Mouse (Mus musculus): ENCODE results near the gene Cox19.
A peak's percentile ranks its signal among the peaks of the same experiment; 100 is the strongest.
"Not testable (repeated sequence)": the region's sequence is repeated elsewhere in the genome, so short reads cannot be mapped to it uniquely, and the experiment has no call there.

The Cox19 gene

DNA sequence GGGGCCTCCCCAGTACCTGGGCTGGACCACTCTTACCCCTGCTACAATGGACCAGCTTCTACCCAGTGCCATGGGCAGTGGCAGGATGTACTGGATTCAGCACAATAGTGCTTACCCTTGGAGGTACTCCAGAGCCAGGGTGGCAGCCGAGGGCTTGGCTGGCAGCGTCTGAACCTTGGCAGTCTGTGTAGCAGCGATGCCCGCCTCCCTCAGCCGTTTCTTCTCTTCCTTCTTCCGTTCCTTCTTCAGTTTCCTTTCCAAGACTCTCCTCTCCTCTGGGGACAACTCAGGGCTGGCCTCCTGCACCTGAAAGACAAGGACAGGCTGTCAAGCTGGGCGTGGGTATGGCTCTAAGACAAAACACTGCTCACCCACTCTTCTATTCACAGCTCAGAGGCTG lies 12.6 kb upstream of the Cox19 start:
- DNase-seq (ENCODE audit: low spot score), result no peak

DNA sequence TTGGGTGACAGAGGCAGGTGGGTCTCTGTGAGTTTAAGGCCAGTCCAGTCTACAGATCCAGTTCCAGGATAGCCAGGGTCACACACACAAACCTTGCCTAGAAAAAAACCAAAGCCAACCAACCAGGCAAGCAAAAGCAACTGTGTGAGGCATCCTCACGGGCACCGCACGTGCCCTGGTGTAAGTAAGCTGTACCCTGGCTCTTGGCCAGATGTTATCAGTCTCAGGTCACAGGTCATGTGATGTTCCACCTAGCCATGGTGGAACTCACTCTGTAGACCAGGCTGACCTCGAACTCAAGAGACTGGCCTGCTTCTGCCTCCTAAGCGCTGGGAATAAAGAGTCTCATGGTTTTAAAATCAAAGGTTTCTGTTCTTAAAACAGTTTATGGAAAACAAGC lies 8.0 kb upstream of the Cox19 start:
- DNase-seq (ENCODE audit: low spot score), result no peak

DNA sequence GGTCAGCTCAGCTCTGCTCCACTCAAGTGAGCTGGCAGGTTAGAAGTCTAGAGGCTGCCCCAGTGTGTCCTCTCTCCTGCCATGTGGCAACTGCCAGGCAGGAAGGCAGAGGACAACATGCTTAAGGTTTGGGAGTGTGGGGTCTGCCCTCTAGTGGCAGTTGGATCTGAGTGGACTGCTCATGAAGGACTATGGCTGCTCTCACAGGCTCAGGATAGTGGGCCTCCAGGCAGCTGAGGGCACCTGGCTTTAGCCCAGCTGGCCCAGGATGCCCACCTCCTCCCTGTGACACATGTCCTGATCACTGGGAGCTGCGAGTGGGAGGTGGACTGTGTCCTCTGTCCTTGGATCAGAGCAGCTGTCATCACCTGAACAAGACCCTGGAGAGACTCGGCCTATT lies 7.4 kb upstream of the Cox19 start:
- no peak for DNase-seq (ENCODE audit: low spot score)

DNA sequence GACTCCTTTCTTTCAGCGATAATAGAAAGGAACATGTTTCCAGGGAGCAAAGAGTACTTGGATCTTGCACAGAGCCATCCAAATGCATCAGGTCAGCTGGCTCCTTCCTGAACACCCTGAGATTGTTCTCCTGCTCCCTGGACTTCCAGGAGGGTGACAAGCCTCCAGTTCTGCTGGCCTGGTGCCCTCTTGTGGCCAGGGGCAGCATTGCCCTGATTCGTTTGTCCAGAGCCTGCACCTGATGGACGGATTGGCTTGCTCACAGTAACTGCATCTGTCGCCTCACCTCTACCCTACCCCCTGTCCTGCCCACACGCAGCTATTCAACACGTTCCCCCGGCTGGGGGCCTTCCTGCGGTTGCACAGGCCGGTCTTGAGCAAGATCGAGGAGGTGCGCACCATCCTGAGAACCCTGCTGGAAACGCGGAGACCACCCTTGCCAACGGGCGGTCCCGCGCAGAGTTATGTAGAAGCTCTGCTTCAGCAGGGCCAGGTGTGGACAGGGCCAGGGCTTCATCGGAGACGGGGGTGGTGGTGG lies 4.1 kb upstream of the Cox19 start:
- peak; percentile 80 for DNase-seq (ENCODE audit: low spot score)

DNA sequence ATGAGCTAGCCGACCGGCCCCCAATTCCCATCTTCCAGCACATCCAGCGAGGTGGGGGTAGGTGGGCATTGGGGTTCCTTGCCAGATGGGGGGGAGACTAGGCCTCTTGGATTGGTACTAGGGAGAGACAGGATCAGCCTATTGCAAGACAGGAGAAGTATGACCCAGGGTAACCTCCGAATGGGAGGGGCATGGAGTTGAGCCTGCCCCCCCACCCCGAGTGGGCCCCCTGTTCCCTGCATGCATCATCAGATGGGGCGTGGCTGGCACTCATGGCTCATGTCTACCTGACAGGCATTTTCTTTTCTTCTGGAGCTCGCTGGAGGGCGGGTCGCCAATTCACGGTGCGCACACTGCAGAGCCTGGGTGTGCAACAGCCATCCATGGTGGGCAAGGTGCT lies 2.7 kb upstream of the Cox19 start:
- DNase-seq (ENCODE audit: low spot score), result no peak

GRCm38 (mm10) chr5:139353496-139353895 lies 2.3 kb upstream of the Cox19 start:
- DNase-seq (ENCODE audit: low spot score), result no peak

- no peak for DNase-seq (ENCODE audit: low spot score)
Observed at GRCm38 (mm10) chr5:139352317-139352716, 1.1 kb upstream of the Cox19 start, which contains the start of gene Cyp2w1. Gene Cyp2w1, plus strand, starts transcription at chr5:139352617.

DNA sequence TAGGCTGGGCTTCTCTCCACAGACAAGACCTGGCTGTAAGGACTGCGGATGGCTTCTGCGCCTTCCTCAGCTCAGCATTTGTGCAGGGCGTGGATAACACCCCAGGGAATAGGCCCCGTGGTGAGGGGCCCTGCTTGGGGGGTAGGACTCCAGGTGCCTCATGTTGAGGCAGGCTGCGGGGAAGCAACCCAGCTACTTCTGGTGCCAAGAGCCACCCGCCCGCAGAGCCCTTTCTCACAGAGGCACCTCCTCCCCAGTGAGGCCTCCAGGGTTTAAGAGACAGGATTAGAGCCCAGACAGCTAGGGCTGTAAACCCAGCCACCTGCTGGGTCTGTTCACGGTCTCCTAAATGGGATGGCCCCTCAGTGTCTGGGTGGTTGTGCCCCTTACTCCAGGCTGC lies 410 bp upstream of the Cox19 start:
- DNase-seq (ENCODE audit: low spot score), result no peak

- DNase-seq (ENCODE audit: low spot score), result no peak
Observed at GRCm38 (mm10) chr5:139349713-139350112, 1.5 kb downstream of the Cox19 start.

DNA sequence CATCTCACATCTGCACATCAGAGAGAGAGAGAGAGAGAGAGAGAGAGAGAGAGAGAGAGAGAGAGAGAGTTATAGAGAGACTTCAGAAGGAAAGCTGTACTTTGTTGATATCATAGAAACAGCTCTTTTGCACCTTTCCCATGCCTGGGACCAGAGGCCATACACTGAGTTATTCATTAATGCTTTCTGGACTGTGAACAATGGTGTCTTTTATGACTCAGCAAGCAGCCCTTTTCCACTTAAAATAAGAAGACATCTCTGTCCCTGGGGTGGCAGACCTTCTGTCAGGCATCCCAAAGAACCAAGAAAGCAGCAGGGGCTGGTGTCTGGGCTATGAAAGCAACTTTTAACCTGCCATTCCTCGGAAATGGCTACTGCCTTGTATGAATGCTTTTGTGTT lies 4.0 kb downstream of the Cox19 start:
- DNase-seq (ENCODE audit: low spot score), result no peak

DNA sequence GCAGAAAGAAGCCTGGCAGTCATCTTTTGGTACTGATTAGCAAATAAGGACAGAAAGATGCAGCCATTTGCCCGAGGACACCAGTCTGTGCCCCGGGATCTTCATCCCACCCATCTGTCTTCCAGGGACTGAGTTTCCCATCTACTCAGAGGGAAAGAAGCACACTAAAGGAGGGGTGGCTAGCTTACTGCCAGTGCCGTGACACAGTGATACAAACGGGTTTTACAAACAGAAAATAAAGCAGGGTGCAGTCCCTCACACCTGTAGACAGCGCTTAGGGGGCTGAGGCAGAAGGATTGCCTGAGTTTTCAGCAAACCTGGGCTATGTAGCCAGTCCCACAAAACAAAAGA lies 5.9 kb downstream of the Cox19 start:
- DNase-seq (ENCODE audit: low spot score), result no peak

GRCm38 (mm10) chr5:139344687-139345363 lies 6.4 kb downstream of the Cox19 start:
- DNase-seq (ENCODE audit: low spot score), result peak; percentile 94

DNA sequence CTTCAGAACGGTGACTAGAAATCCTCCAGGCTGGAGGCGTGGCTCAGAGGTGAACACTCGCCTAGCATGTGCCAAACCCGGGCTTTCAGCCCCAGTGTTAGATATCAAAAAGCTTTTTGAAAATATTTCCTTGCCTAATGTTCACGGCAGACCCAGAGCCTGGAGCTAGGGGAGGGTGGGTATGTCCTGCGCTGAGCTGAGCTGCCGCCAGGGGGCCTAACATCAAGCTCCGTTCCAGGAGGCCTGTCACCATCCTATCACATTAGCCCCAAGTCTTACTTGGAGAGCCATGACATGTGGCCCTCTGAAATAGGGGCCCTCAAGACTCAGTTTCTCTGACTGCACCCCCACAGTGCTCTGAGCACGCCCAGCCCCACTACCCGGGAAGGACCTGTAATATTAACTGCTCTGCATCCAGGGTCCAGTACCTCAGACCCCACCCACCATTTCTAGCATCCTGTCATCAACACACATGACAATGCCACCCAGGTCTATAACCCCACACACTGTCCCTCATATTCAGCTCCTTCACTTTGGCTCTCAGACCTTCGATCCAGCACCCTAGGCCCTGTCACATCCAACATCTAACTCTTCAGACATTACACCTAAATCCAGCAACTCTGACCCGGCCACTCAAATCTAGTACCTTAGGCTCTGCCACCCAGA lies 7.1 kb downstream of the Cox19 start:
- DNase-seq (ENCODE audit: low spot score), result peak; percentile 82

- DNase-seq (ENCODE audit: low spot score), result no peak
Observed at GRCm38 (mm10) chr5:139338891-139339290, 12.3 kb downstream of the Cox19 start.

GRCm38 (mm10) chr5:139338403-139338802 lies 12.8 kb downstream of the Cox19 start:
- no peak for DNase-seq (ENCODE audit: low spot score)

DNA sequence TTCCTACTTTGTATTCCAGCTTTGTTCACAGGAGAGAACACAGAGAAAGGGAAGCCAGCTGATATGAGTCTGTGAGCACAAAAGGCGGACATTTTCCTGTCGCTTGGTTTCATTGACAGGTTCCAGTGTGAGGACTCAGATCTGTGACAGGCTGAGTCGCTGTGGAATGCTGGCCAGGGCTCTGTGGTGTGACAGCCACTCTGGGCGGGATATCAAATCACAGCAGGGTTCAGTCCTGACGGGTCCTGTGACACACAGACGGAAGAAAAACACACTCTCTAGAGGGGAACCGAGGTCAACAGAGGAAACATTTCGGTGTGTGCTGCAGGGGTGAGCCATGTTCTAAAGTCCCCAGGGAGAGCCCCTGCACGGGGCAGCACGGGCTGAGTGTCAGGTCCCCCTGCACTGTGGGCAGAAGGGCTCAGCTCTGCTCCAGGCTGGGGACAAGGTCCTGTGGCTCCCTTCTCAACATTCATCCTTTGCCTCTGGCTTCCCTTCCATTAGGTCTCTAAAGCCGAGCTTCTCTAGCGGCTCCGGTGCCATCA lies 13.3 kb downstream of the Cox19 start:
- no peak for DNase-seq (ENCODE audit: low spot score)

- no peak for DNase-seq (ENCODE audit: low spot score)
Observed at GRCm38 (mm10) chr5:139335634-139336033, 15.6 kb downstream of the Cox19 start.

DNA sequence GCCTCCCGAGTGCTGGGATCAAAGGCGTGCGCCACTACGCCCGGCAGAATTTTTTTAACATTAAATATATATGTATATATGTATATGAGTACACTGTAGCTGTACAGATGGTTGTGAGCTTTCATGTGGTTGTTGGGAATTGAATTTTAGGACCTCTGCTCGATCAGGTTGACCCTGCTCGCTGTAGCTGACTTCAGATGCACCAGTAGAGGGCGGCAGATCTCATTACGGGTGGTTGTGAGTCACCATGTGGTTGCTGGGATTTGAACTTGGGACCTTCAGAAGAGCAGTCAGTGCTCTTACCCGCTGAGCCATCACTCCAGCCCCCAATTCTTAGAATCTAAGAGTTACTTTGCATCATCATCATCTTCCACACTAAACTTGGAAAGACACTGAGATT lies 16.8 kb downstream of the Cox19 start:
- not testable (repeated sequence) for DNase-seq (ENCODE audit: low spot score)

- DNase-seq (ENCODE audit: low spot score), result no peak
Observed at GRCm38 (mm10) chr5:139333301-139334013, 17.8 kb downstream of the Cox19 start.

DNA sequence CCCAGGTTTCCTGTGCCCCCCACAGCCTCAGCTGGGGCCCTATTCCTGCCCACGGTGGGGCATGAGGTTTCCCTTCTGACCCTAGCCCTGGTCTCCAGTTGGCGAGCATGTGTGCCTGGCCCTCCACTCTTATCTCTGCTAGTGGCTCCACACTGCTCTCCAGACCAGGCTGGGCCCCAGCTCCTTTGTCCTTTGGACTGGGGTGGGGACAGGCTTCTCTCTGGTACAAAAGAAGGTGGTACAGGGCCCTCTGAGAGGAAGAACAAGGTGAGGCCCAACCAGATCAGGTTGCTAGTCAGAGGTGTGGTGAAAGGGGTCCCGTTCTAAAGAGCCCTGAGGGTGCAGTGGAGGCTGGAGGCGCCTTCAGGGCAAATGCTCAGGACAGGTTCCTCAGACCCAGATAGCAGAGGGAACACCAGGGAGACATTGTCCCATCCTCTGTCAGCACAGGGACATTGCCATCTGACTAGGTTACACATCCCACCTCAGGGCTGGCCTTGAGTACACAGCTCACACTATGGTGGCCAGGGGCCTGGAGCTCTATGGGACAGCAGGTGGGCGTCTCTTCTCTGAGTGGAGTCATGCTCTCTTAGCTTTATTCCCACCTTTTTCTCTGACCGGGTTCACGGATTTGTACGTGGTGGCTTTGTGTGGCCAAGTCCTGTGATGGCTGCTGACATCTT lies 18.5 kb downstream of the Cox19 start:
- no peak for DNase-seq (ENCODE audit: low spot score)

GRCm38 (mm10) chr5:139331742-139332141 lies 19.5 kb downstream of the Cox19 start:
- DNase-seq (ENCODE audit: low spot score), result peak; percentile 81

- DNase-seq (ENCODE audit: low spot score), result no peak
Observed at GRCm38 (mm10) chr5:139330766-139331165, 20.5 kb downstream of the Cox19 start.

All from layer of hippocampus, adult 11-12 months (tissue).